Mouse (Mus musculus) heart, postnatal 4 days (tissue): ENCODE data around the gene Itsn2. TPM values are rescaled to one million over a fixed set of nuclear protein-coding genes. Genes with fewer than 3 reads are reported as not detected.
"Not testable (repeated sequence)": the region's sequence is repeated elsewhere in the genome, so short reads cannot be mapped to it uniquely, and the experiment has no call there.

Experiments used
- DNase-seq: peaks from one replicate; pipeline ENCODE4 v3.0.0; 2021
- total RNA-seq, 2 experiments: library from RNA; stranded (reverse); gene quantifications; 2 replicates each; pipeline ENCODE4 v1.2.3; 2021

Itsn2 gene
- total RNA-seq = 10 to 100 TPM; 54.0 to 54.8 TPM

DNA sequence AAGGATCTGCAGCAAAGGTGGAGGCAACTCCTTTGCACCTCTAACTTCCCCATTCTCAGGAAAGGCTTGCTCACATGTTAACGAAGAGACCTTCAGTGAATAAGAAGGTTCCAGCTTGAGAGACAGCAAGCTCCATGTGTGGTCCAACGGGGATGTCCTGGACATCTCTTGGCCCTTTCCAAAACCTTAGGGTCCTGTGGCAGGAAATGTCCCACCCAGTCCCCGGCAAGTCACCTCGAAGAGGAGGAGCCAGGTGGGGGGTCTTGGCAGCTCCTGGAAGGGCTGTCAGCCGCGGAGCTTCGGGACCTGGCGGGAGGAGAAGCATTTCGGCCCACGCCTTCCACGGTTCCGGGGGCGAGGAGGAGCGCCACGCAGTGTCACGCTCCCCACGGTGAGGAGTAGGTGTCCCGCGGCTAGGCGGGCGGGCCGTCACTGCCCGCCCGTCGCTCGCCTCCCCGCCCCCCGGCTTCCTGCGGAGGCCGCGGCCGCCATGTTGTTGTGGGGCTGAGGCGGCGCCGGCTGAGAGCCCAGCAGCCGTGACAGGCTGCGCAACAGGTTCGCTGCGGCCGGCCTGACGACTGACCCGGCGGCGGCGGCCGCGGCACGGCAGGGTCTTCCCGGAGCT is at the start of gene Itsn2, which contains the start of gene Gm3625:
Gene Itsn2 (plus strand): TSS at position 98 of the 625 bp plus-strand sequence.
Gene Gm3625 (minus strand): TSS at position 387 of the 625 bp plus-strand sequence.
- DNase-seq = peak; percentile 76

GRCm38 (mm10) chr12:4544400-4544919 is 48.0 kb upstream of the Itsn2 start:
- no peak for DNase-seq

DNA sequence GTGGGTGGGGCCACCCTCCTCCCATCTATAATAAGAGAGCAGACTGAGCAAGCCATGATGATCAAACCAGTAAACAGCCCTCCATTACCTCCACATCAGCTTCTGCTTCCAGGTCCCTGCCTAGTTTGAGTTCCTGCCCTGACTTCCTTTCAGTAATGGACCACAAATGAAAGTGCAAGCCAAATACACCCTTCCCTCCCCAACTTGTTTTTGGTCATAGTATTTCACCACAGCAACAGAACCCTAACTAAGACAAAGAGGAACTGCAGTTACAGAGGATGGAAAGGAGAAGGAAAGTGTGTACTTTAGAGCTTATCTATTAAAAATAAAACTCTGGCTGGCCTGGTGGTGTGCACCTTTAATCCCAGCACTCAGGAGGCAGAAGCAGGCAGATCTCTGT is 47.0 kb upstream of the Itsn2 start:
- DNase-seq = no peak

GRCm38 (mm10) chr12:4546491-4546890 is 45.9 kb upstream of the Itsn2 start:
- DNase-seq = peak; percentile 75

DNA sequence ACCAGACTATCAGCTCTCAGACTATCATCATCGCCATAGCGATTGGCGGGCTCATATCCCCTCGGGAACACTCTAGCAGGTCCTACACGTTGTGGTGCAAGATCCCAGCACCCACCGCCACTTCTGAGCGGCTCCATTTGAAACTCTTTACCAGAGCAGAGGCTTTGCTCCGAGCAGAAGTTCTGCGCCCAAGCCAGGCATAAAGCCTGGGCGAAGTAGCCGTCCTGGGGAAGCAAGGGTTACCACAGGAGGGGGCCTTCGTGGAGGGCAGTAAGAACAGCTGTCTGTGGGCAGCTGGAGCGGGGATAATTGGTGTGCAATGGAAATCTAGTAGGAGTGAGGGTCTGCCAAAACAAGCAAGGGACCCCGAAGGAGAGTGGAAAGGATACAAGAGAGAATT is 44.9 kb upstream of the Itsn2 start:
- no peak for DNase-seq

DNA sequence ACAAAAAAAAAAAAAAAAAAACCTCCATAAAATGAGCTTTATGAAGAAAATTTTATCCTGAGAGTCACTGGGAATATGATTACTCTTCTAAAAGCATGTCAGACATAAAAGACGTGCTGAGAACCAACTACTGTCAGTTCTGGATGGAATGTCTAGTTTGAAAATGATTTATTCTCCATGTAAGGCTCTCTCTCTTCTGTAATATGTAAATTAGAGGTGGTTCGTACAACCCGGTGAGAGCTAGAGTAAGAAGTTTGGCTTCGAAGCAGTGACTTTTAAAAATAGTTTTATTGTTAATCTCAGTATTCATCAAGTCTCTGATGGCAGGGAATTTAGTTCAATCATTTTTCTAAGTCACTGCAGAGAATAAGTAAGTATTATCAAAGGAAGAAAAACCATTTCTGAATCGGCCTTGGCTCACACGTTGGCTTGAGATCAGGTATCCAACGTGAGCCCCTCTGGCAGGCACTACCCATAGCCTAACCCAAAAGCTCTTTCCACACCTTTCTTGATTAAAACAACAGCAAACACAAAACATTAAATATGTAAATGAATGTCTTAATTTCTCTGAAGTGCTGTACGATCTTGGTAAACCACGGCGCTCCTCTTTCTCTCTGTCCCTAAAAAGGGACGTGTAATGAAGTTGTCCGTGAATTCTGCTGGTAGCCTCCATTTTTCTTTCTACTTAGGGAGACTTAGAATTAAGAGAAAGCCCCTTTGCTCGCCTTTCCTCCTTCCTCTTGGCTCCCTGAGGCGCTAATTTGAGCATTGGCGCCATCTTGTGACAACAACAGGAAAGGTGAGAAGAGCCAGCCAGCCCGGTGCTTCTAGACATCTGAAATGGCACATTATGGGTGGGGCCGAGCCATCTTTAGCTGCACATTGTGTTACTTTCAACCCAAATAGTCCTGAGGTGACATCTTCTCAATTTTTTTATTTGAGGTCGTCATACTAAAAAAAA is 44.1 kb upstream of the Itsn2 start:
- DNase-seq = peak; percentile 86

GRCm38 (mm10) chr12:4553704-4554103 is 38.7 kb upstream of the Itsn2 start:
- not testable (repeated sequence) for DNase-seq

GRCm38 (mm10) chr12:4555451-4555850 is 37.0 kb upstream of the Itsn2 start:
- DNase-seq = no peak

DNA sequence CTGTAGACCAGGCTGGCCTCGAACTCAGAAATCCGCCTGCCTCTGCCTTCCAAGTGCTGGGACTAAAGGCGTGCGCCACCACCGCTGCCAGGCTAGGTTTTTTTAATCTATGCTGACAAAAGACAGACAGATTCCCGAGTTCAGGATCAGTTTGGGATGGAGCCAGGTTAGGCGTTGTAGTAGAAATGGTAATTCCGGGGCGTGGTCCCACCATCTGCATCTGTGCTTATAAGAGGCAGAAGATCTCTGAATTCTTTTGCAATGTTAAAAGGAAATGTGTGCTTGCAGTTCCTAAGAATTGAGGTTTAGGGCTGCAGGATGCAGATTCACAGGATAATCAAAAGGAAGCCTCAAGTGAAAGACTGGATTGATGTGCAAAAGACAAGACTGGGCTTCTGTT is 35.5 kb upstream of the Itsn2 start:
- no peak for DNase-seq

- peak; percentile 24 for DNase-seq
Measured at GRCm38 (mm10) chr12:4557436-4557835, 35.0 kb upstream of the Itsn2 start.

- DNase-seq = no peak
Measured at GRCm38 (mm10) chr12:4558013-4558412, 34.4 kb upstream of the Itsn2 start.

DNA sequence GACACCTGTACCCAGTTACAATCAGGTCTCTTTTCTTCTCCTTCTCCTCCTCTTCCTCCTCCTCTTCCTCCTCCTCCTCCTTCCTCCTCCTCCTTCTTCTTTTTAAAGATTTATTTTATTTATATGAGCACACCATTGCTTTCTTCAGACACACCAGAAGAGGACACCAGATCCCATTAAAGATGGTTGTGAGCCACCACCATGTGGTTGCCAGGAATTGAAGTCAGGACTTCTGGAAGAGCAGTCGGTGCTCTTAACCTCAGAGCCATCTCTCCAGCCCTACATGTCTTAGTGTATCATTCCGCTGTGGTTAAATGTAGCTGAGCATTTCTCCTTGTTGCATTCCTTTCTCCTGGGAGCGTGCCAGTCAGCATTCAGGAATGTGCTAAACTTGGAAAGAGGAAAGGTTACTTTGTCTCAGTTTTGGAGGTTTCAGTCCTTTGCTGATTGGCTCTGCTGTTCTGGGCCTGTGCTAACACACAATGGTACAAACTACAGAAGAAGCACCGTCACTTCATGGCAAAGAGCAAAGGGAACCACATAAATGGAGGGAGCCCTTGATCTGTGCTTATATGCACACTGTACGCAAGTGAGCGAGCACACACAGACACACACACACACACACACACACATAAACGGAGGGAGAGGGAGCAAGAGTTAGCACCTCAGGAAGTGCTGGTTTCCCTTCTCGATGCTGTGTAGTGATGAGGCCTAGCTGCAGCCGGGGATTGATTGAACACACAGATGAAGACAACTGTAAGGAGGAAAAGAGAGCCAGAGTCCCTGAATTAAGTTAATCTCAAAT is 33.8 kb upstream of the Itsn2 start:
- peak; percentile 67 for DNase-seq

GRCm38 (mm10) chr12:4571864-4572263 is 20.6 kb upstream of the Itsn2 start:
- DNase-seq = peak; percentile 25

GRCm38 (mm10) chr12:4574065-4574464 is 18.4 kb upstream of the Itsn2 start:
- DNase-seq = no peak

GRCm38 (mm10) chr12:4582326-4582725 is 10.1 kb upstream of the Itsn2 start:
- no peak for DNase-seq

DNA sequence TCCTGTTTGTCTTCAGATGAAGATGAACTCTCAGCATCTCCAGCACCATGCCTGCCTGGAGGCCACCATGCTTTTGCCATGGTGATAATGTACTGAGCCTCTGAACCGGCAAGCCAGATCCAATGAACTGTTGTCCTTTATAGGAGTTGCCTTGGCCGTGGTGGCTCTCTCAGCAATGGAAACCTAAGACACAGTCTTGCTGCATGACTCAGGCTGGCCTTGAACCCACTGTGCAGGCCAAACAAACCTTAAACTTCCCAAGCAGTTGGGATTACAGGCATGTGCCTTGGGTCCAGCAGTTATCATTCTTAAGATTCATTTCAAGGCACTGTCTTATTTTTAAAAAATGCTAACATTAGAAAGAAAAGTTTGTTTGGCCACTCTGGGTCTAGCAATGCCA is 4.6 kb upstream of the Itsn2 start:
- no peak for DNase-seq

DNA sequence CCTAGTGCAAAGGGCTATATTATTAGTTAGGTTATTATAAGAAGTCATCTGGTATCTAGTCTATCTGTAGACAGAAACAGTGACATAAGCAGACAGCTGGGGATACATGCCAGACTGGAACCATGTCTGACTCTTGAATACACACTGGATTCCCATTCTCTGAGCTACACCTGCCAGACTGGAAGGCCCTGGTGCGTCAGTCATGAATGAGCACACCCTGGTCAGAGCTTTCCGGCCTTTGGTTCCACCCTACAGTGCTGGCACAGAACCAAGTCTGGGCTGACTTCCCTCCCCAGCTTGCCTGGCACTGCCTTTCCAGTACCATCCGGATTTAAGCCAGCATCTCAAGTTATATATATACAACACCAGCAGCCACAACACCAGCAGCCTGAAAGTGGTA is 3.8 kb upstream of the Itsn2 start:
- DNase-seq = peak; percentile 69

DNA sequence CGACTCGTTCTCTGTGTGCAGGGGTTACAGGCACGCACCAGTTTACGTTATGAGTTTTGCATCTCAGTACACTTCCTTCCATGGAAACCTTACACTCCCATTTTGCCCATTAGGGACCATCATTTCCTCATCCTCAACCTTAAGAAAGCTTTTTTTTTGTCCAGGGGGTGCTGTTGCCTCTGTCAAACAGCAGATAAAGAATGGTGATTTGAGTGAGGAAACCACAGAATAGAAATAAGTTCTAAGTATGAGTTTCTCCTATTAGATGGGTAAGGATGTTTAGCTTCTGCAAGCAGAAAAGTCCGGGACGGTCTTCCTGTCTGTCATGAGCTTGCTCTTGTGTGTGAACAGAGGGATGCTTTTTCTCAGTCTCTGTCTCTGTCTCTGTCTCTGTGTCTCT is 413 bp upstream of the Itsn2 start:
- no peak for DNase-seq

DNA sequence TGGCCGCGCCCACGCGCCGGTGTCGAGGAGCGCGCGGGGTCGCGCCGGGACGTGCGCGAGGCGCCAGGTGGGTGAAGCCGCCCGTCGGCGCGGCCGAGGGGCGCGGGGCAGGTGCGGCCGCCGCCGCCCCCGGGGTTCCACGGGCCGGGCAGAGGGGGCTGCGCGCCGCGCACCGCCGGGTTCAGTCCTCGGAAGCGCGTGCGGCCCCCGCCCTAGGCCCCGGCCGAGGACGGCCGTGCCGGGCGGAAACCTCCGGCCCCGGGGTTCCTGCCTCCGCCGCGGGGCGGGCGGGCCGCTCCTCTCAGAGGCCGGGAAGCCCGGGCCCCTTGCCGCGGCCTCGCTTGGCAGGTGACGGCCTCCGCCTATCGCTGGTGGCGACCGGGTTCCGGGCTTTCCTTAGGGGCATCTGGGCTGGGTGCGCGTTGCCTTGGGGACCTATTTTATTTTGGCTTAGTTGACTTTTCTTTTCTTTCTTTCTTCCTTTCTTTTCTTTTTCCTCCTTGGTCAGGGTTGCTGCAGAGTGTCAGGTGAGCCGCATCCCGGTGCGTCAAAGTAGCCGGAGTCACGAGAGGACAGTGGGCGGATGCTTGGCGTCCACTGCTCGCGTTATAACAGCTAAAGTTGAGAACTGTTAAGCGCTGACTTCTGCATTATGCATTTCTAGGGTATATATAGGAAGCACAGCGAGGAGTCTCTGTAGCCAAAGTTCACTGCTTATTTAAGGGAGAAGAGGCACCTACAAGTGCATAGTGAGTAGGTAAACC is 910 bp downstream of the Itsn2 start:
- DNase-seq = peak; percentile 65

DNA sequence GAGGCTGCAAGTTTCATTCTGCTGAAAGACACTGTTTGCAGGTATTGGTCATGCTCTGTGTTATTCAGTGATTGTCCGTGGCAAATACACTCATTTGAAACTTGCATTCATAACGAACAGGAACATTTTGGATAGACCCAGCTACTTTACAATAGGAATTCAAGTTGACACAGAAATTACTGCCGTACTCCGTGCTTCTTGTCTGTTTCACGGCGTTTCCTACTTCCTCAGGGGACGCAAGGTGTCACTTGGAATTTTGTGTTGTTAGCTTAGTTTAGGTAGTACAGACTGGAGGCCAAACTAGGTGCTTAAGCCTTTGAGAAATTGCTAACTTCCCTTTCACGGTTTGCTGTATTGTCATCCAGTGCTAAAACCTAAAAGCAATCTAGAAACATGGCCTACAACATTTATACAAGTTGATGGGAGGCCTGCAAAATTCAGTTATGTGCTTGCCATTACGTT is 1.5 kb downstream of the Itsn2 start:
- DNase-seq = no peak

GRCm38 (mm10) chr12:4595055-4595454 is 2.6 kb downstream of the Itsn2 start:
- DNase-seq = no peak
